Mouse (Mus musculus): ENCODE results near the gene Dnajb13. TPM values are rescaled to one million over a fixed set of nuclear protein-coding genes. Genes with fewer than 3 reads are reported as not detected.

Gene Dnajb13
- 0.50 and 0.60 TPM in 2 replicates for polyA plus RNA-seq (2015; fragmentation: Nextera tagmentation; extraction: Ambion mirVana)

DNA sequence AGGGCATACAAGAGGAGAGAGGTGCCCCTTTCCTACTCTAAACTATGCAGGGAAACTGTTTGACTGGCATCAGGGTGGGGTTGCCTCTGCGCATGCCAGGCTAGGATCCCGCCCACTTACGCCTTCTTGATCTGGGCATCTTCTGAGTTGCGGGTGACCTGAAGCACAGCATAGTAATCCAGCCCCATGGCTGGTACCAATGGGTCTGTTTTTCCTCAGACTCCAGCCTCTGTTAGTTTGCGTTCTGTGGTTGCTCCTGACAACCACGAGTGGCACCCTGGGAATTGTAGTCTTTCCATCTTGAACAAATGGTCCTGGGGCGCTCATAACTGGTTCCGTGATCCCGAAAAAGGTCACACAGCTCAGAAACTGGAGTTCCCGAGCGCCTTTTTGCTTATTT is at the start of gene Dnajb13:
Gene Dnajb13, minus strand, starts transcription at position 388 of the 400 bp plus-strand sequence.
- no peak within 1 kb of the TSS for H3K27ac ChIP-seq (ENCODE audit: low read length)
- no peaks in the 10 kb centered on the region for H3K27me3 ChIP-seq (ENCODE audit: insufficient read depth, low read length)
- ATAC-seq (ENCODE audit: low FRiP score, low TSS enrichment), result no peak
- no peaks in the 10 kb centered on the region for H3K4me1 ChIP-seq (ENCODE audit: insufficient read depth, low read length)
- H3K9me3 ChIP-seq (ENCODE audit: low read length), result no peaks in the 10 kb centered on the region
- H3K36me3 ChIP-seq (ENCODE audit: insufficient read depth, low read length), result no peaks in the 10 kb centered on the region
- no peak within 1 kb of the TSS for H3K9ac ChIP-seq (replicated peaks; ENCODE audit: low read length)
- no peak within 1 kb of the TSS for H3K4me3 ChIP-seq (ENCODE audit: low read length)
- no peak within 1 kb of the TSS; the same call in 1 of the 2 replicates for H3K4me2 ChIP-seq (replicated peaks; ENCODE audit: low read depth, low read length)
- 56% methylated on average over 11 of the region's 11 CpGs for WGBS

DNA sequence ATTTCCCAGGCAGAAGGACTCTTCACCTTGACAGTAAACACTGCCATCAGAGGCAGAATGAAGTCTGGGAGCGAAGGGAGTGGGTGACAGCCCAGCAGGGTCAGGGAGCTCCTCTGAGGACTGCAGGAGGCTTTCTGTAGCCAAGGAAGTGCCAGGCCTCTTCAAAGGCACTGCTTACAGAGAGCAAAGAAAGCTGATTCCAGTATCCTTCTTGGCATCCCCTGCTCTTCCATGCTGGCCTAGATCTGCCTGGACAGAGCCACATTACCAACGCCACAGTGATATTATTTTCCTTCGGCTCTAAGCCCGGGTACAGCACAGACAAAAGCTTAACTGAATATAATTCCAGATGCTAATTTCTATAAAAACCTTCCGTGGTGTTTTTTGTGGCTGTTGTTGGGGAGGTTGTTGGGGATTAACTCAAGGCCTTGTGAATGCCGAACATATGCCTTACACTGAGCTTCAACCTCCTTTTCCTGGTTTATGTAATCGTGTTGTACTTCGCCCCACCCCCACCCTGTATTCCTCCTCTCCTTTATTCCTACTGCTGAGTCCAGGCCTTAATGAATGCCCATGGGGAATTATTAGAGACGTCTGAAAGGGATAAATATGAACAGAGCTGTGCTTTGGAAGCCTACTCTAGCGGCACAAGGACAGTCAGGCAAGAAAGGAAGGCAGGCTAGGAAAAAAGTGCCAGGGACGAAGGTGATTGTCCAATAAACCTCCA is 47.3 kb upstream of the Dnajb13 start:
- H3K27me3 ChIP-seq (ENCODE audit: insufficient read depth, low read length), result no peaks in the 10 kb centered on the region
- H3K36me3 ChIP-seq (ENCODE audit: insufficient read depth, low read length), result peaks cover 12% of the 10 kb centered on the region
- no peak overlapping the region for H3K27ac ChIP-seq (ENCODE audit: low read length)
- no peak overlapping the region for H3K4me3 ChIP-seq (ENCODE audit: low read length)
- no peaks in the 10 kb centered on the region for H3K9me3 ChIP-seq (ENCODE audit: low read length)
- no peak overlapping the region for H3K4me2 ChIP-seq (replicated peaks; ENCODE audit: low read depth, low read length)
- ATAC-seq (ENCODE audit: low FRiP score, low TSS enrichment), result no peak
- WGBS, result 81% methylated on average over 11 of the region's 11 CpGs
- H3K4me1 ChIP-seq (ENCODE audit: insufficient read depth, low read length), result no peaks in the 10 kb centered on the region
- no peak overlapping the region for H3K9ac ChIP-seq (replicated peaks; ENCODE audit: low read length)

DNA sequence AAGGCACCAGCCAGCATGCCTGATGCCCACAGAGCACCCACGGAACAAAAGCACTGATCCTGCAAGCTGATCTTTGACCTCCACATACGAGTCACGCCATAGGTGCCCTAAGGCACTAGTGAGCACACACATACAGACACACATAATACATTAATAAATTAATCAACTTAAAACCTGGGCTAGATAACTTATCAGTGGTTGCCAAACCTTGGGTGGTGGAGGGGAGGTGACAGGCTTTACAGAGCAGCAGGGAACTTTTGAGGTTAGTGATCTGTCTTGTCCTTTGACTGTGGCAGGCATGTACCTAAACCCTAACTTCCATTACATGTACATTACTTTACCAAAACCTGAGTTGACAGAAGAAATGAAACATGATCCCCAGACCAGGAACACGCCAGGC is 44.6 kb upstream of the Dnajb13 start:
- Histone ChIP-seq H3K4me3 (ENCODE audit: low read length) (no peak overlapping the region), H3K4me1 (ENCODE audit: insufficient read depth, low read length) (no peaks in the 10 kb centered on the region), H3K9ac (replicated peaks; ENCODE audit: low read length) (no peak overlapping the region), H3K36me3 (ENCODE audit: insufficient read depth, low read length) (peaks cover 4% of the 10 kb centered on the region), H3K4me2 (replicated peaks; ENCODE audit: low read depth, low read length) (no peak overlapping the region), H3K9me3 (ENCODE audit: low read length) (no peaks in the 10 kb centered on the region), H3K27me3 (ENCODE audit: insufficient read depth, low read length) (no peaks in the 10 kb centered on the region), H3K27ac (ENCODE audit: low read length) (no peak overlapping the region)
- 71% methylated on average over 4 of the region's 4 CpGs for WGBS
- ATAC-seq (ENCODE audit: low FRiP score, low TSS enrichment), result no peak

DNA sequence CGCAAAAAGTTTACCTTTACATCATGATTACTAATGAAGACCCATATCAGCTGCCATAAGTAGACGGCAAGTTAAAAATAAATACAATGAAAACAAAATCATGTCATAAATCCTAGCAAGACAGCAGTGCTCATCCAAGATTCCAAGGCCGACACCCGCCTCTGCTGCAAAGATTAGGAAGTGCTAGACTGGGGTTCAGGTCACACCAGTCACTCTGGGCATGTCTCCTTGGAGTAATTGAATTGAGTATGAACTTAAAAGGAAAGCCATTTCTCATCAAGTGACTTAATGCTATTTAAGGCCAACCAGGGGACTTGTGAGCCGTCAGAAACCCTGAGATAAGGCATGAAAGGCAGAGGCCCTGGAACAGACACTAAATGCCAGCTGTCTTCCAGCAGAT is 42.5 kb upstream of the Dnajb13 start:
- WGBS, result 79% methylated on average over 5 of the region's 5 CpGs

DNA sequence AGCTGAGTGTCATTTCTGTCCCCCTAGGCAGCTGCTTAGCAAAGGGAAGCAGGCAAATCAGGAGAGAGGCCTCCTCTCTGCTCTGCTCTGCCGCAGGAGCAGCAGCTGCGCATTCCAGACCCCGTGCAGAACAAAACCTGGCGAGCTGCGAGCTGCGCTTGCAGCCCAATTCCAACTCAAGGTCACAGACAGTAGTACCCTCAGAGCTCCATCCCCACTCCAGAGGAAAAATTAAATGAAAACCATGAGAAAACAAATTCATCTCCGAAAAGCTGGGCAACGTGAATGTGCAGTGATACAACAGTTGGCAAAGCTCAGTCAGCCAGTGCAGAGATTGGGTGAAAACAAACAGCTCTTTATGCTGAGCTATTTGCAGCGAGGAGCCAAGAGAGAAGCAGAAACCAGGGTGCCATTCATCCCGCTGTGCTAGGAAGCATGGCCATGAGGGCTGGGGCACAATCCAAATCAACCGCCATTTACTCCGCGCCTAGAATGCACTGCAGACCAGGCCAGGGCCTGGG is 40.7 kb upstream of the Dnajb13 start:
- Histone ChIP-seq H3K4me2 (replicated peaks; ENCODE audit: low read depth, low read length) (no peak overlapping the region), H3K27ac (ENCODE audit: low read length) (no peak overlapping the region), H3K4me3 (ENCODE audit: low read length) (no peak overlapping the region), H3K36me3 (ENCODE audit: insufficient read depth, low read length) (0 out of 2 replicates have a peak, but pooled peaks cover 4% of the 10 kb centered on the region), H3K9ac (replicated peaks; ENCODE audit: low read length) (no peak overlapping the region), H3K9me3 (ENCODE audit: low read length) (no peaks in the 10 kb centered on the region), H3K27me3 (ENCODE audit: insufficient read depth, low read length) (no peaks in the 10 kb centered on the region), H3K4me1 (ENCODE audit: insufficient read depth, low read length) (no peaks in the 10 kb centered on the region)
- ATAC-seq (ENCODE audit: low FRiP score, low TSS enrichment), result no peak
- WGBS, result 56% methylated on average over 13 of the region's 13 CpGs

More for the DNA sequence above, 42.5 kb upstream of the Dnajb13 start:
- no peaks in the 10 kb centered on the region for H3K4me1 ChIP-seq (ENCODE audit: insufficient read depth, low read length)
- H3K4me3 ChIP-seq (ENCODE audit: low read length), result no peak overlapping the region
- no peak overlapping the region for H3K27ac ChIP-seq (ENCODE audit: low read length)
- H3K9me3 ChIP-seq (ENCODE audit: low read length), result no peaks in the 10 kb centered on the region
- no peak overlapping the region for H3K9ac ChIP-seq (replicated peaks; ENCODE audit: low read length)
- H3K27me3 ChIP-seq (ENCODE audit: insufficient read depth, low read length), result no peaks in the 10 kb centered on the region
- no peak overlapping the region for H3K4me2 ChIP-seq (replicated peaks; ENCODE audit: low read depth, low read length)
- ATAC-seq (ENCODE audit: low FRiP score, low TSS enrichment), result no peak
- peaks cover 4% of the 10 kb centered on the region; the same call in 1 of the 2 replicates for H3K36me3 ChIP-seq (ENCODE audit: insufficient read depth, low read length)

DNA sequence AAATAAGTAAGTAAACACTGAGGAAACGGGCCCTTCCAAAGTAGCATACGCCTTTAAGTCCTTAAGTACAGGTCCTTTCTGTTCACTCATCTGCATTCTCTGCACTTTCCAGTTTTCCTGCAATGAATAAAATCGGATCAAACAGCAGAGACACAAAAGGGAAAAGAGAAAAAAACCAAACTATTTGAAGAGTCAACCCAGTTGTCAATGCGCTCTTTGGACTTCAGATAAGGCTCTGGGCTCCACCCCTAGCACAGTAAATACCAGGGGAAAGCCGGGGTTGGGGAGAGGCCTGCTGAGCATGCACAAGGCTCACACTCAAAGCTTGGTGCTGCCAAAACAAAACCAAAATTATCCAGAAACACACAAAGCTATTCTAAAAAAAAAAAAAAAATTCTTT is 40.2 kb upstream of the Dnajb13 start:
- Histone ChIP-seq H3K4me1 (ENCODE audit: insufficient read depth, low read length) (no peaks in the 10 kb centered on the region), H3K4me3 (ENCODE audit: low read length) (no peak overlapping the region), H3K36me3 (ENCODE audit: insufficient read depth, low read length) (0 out of 2 replicates have a peak, but pooled peaks cover 4% of the 10 kb centered on the region), H3K27me3 (ENCODE audit: insufficient read depth, low read length) (no peaks in the 10 kb centered on the region), H3K4me2 (replicated peaks; ENCODE audit: low read depth, low read length) (no peak overlapping the region), H3K27ac (ENCODE audit: low read length) (no peak overlapping the region), H3K9ac (replicated peaks; ENCODE audit: low read length) (no peak overlapping the region), H3K9me3 (ENCODE audit: low read length) (no peaks in the 10 kb centered on the region)
- no peak for ATAC-seq (ENCODE audit: low FRiP score, low TSS enrichment)
- WGBS, result 74% methylated on average over 5 of the region's 5 CpGs

DNA sequence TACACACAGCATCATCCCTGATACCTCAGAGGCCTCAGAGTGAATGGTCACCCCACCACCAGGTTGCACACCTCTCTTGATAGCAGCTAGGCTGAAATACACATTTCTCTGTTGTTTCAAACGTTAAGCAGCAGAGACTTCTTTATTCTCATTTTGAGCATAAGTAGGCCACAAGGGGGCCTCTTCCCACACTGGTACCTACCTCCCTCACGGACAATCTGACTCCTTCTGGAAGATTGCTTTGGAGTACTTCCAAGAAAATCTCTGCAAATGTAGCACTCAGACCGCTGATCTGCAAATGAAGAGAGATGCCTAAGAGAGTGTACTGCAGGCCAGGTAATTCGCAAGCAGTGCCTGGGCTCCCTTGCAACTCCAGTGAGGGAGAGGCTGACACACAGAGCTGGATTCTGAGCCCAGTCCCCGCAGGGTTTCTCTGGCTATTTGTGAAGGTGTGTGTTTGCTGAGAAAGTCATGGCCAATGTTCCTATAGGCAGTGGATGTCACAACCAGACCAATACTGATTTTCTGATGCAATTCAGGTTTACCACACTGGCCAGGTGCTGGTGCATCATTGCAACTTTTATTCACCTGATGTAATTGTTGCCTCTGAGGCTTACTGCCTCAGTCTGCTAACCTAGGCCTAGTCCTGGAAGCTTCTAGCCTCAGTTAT is 35.7 kb upstream of the Dnajb13 start:
- Histone ChIP-seq H3K27ac (ENCODE audit: low read length) (no peak overlapping the region), H3K36me3 (ENCODE audit: insufficient read depth, low read length) (peaks cover 12% of the 10 kb centered on the region; the same call in 1 of the 2 replicates), H3K4me2 (replicated peaks; ENCODE audit: low read depth, low read length) (no peak overlapping the region), H3K27me3 (ENCODE audit: insufficient read depth, low read length) (no peaks in the 10 kb centered on the region), H3K9ac (replicated peaks; ENCODE audit: low read length) (no peak overlapping the region), H3K4me3 (ENCODE audit: low read length) (no peak overlapping the region), H3K4me1 (ENCODE audit: insufficient read depth, low read length) (no peaks in the 10 kb centered on the region), H3K9me3 (ENCODE audit: low read length) (no peaks in the 10 kb centered on the region)
- ATAC-seq (ENCODE audit: low FRiP score, low TSS enrichment), result no peak
- 61% methylated on average over 5 of the region's 5 CpGs for WGBS

DNA sequence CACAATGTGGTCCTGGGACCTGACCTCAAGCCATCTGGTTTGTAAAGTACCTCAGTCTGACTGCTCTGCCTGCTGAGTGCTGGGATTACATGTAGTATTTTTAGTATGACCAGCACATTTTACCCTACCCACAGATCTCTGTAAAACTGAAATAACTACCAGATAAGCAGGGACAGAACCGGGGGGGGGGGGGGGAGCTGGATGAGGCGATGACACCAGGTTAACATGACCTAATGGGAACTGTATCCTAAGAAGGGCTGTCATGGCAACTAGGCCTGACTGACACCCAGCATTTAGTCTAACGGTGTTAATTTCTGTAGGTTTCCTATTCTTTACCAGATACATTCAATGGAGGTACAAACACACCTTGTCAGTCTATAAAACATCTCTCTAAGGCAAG is 35.0 kb upstream of the Dnajb13 start:
- H3K9ac ChIP-seq (replicated peaks; ENCODE audit: low read length), result no peak overlapping the region
- WGBS, result 93% methylated on average over 3 of the region's 3 CpGs
- no peak overlapping the region for H3K4me2 ChIP-seq (replicated peaks; ENCODE audit: low read depth, low read length)
- no peak overlapping the region for H3K4me3 ChIP-seq (ENCODE audit: low read length)
- H3K27me3 ChIP-seq (ENCODE audit: insufficient read depth, low read length), result no peaks in the 10 kb centered on the region
- no peak overlapping the region for H3K27ac ChIP-seq (ENCODE audit: low read length)
- peaks cover 12% of the 10 kb centered on the region; the same call in 1 of the 2 replicates for H3K36me3 ChIP-seq (ENCODE audit: insufficient read depth, low read length)
- no peaks in the 10 kb centered on the region for H3K4me1 ChIP-seq (ENCODE audit: insufficient read depth, low read length)
- ATAC-seq (ENCODE audit: low FRiP score, low TSS enrichment), result no peak
- no peaks in the 10 kb centered on the region for H3K9me3 ChIP-seq (ENCODE audit: low read length)

DNA sequence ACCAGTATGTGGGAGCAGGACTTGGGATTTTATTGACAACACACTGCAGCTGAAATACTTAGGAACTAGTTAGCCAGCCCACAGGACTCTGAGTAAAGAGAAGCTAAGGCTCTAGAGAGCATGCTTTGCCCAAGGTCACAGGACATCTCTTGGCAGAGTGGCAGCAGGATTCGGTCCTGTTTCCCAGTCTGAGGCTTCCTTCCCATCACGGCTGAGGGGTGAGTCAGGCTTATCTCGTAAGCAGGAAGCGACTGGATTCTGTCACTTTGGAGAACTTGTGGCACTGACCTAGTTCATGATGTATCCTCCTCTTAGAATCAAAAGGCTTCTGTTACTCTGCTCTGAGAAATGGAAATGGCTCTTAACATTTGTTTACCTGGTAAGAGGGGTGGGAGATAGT is 32.9 kb upstream of the Dnajb13 start:
- Histone ChIP-seq H3K4me3 (ENCODE audit: low read length) (no peak overlapping the region), H3K36me3 (ENCODE audit: insufficient read depth, low read length) (peaks cover 12% of the 10 kb centered on the region; the same call in 1 of the 2 replicates), H3K9me3 (ENCODE audit: low read length) (no peaks in the 10 kb centered on the region), H3K4me1 (ENCODE audit: insufficient read depth, low read length) (no peaks in the 10 kb centered on the region), H3K27ac (ENCODE audit: low read length) (no peak overlapping the region), H3K9ac (replicated peaks; ENCODE audit: low read length) (no peak overlapping the region), H3K4me2 (replicated peaks; ENCODE audit: low read depth, low read length) (no peak overlapping the region), H3K27me3 (ENCODE audit: insufficient read depth, low read length) (no peaks in the 10 kb centered on the region)
- ATAC-seq (ENCODE audit: low FRiP score, low TSS enrichment), result no peak
- WGBS, result 87% methylated on average over 4 of the region's 4 CpGs

DNA sequence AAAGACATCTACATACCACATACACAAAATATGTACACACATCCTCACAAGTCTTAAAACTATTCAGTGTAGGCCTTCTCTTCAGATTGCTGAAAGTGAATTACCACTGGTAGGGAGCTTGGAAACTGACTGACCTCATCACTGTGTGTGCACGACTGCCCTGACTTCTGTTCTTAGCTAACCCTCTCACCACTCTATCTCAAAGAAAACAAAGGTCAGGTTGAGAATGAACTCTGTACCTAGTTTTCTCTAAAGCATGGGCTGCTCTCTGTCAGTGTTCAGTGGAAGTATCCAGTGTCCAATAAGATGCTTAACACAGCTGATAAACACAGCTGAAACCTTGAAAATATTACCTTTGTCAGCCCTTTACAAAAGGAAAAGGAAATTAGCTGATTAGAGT is 29.7 kb upstream of the Dnajb13 start:
- H3K4me1 ChIP-seq (ENCODE audit: insufficient read depth, low read length), result no peaks in the 10 kb centered on the region
- no peak overlapping the region for H3K4me3 ChIP-seq (ENCODE audit: low read length)
- WGBS, result 65% methylated on average over 1 of the region's 1 CpGs
- no peak overlapping the region for H3K4me2 ChIP-seq (replicated peaks; ENCODE audit: low read depth, low read length)
- no peak overlapping the region for H3K9ac ChIP-seq (replicated peaks; ENCODE audit: low read length)
- H3K27me3 ChIP-seq (ENCODE audit: insufficient read depth, low read length), result no peaks in the 10 kb centered on the region
- no peak overlapping the region for H3K27ac ChIP-seq (ENCODE audit: low read length)
- peaks cover 16% of the 10 kb centered on the region for H3K36me3 ChIP-seq (ENCODE audit: insufficient read depth, low read length)
- no peak for ATAC-seq (ENCODE audit: low FRiP score, low TSS enrichment)
- no peaks in the 10 kb centered on the region for H3K9me3 ChIP-seq (ENCODE audit: low read length)

All from kidney, embryonic 16.5 days (tissue).